Mouse (Mus musculus): Measurements from ENCODE around the gene Mtmr12. TPM values are rescaled to one million over a fixed set of nuclear protein-coding genes. Genes with fewer than 3 reads are reported as not detected.

The Mtmr12 gene
- polyA plus RNA-seq, 1 experiment = 30.5 TPM

GRCm38 (mm10) chr15:12232429-12232828 lies 27.6 kb downstream of the Mtmr12 start:
- TF ChIP-seq CTCF (IDR thresholded peaks at IDR 0.05; ENCODE audit: extremely low read depth, insufficient read depth, low read length) (no peak), POLR2A (IDR thresholded peaks at IDR 0.05; ENCODE audit: extremely low read depth, insufficient read depth, low read length) (no peak)
- Histone ChIP-seq H3K4me3 (ENCODE audit: insufficient read depth, low read length) (no peak overlapping the region), H3K27ac (ENCODE audit: insufficient read depth, low read length) (no peak overlapping the region), H3K4me1 (ENCODE audit: control insufficient read depth, insufficient read depth, low read length) (peaks cover 17% of the 10 kb centered on the region)

- H3K27ac ChIP-seq (ENCODE audit: insufficient read depth, low read length) = peak overlapping the region; percentile 33
These were observed 28.2 kb downstream of the Mtmr12 start for GRCm38 (mm10) chr15:12233021-12233420.

GRCm38 (mm10) chr15:12235559-12235958 lies 30.7 kb downstream of the Mtmr12 start:
- Histone ChIP-seq H3K4me3 (ENCODE audit: insufficient read depth, low read length) (no peak overlapping the region), H3K27ac (ENCODE audit: insufficient read depth, low read length) (no peak overlapping the region), H3K4me1 (ENCODE audit: control insufficient read depth, insufficient read depth, low read length) (peaks cover 11% of the 10 kb centered on the region)
- TF ChIP-seq CTCF (IDR thresholded peaks at IDR 0.05; ENCODE audit: extremely low read depth, insufficient read depth, low read length) = no peak
- no peak for TF ChIP-seq POLR2A (IDR thresholded peaks at IDR 0.05; ENCODE audit: extremely low read depth, insufficient read depth, low read length)

More at GRCm38 (mm10) chr15:12233021-12233420, 28.2 kb downstream of the Mtmr12 start:
- Histone ChIP-seq H3K4me3 (ENCODE audit: insufficient read depth, low read length) (no peak overlapping the region), H3K4me1 (ENCODE audit: control insufficient read depth, insufficient read depth, low read length) (peaks cover 15% of the 10 kb centered on the region)
- TF ChIP-seq POLR2A (IDR thresholded peaks at IDR 0.05; ENCODE audit: extremely low read depth, insufficient read depth, low read length) = no peak

DNA sequence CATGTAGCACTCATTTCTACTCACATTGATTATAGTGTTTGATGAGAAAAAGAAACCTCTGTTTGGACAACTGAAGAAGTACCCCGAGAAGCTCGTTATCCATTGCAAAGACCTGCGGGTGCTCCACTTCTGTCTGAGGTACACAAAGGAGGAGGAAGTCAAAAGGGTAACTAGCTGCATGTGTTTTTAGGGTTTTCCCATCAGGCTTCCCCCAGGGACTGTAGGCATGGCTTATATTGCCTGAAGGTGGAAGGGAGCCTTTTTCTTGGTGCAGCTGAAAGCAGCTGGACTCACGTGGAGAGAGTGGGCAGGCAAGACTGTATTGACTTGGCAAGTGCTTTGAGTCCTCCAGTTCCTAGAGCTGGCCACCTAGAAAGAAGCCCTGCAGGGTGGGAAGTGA lies 31.2 kb downstream of the Mtmr12 start:
- H3K4me3 ChIP-seq (ENCODE audit: insufficient read depth, low read length) = no peak overlapping the region
- TF ChIP-seq POLR2A (IDR thresholded peaks at IDR 0.05; ENCODE audit: extremely low read depth, insufficient read depth, low read length) (no peak), CTCF (IDR thresholded peaks at IDR 0.05; ENCODE audit: extremely low read depth, insufficient read depth, low read length) (no peak)
- no peak overlapping the region for H3K27ac ChIP-seq (ENCODE audit: insufficient read depth, low read length)
- peaks cover 11% of the 10 kb centered on the region for H3K4me1 ChIP-seq (ENCODE audit: control insufficient read depth, insufficient read depth, low read length)

DNA sequence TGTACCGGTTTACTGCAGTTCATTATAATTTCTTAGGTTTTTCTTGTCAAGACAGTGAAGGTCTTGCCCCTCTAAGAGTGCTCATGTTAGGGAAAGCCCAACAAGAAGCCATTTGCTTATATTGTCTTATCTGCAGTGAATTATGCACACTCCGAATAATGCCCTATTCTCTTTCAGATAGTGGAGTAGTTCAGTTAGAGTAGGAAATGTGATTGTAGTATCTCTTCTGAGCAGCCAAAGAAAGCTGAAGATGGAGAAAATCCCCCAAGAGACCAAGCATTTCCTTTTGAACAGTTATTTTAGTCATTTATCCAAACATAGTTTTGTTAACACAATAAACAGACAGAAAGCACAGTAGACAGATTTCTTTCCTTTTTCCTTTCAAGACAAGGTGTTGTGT lies 32.1 kb downstream of the Mtmr12 start:
- no peak overlapping the region for H3K4me3 ChIP-seq (ENCODE audit: insufficient read depth, low read length)
- peaks cover 11% of the 10 kb centered on the region for H3K4me1 ChIP-seq (ENCODE audit: control insufficient read depth, insufficient read depth, low read length)
- H3K27ac ChIP-seq (ENCODE audit: insufficient read depth, low read length) = no peak overlapping the region
- TF ChIP-seq CTCF (IDR thresholded peaks at IDR 0.05; ENCODE audit: extremely low read depth, insufficient read depth, low read length) (no peak), POLR2A (IDR thresholded peaks at IDR 0.05; ENCODE audit: extremely low read depth, insufficient read depth, low read length) (no peak)

GRCm38 (mm10) chr15:12237539-12237938 lies 32.7 kb downstream of the Mtmr12 start:
- H3K27ac ChIP-seq (ENCODE audit: insufficient read depth, low read length) = no peak overlapping the region
- H3K4me1 ChIP-seq (ENCODE audit: control insufficient read depth, insufficient read depth, low read length) = peaks cover 11% of the 10 kb centered on the region
- H3K4me3 ChIP-seq (ENCODE audit: insufficient read depth, low read length) = no peak overlapping the region
- TF ChIP-seq CTCF (IDR thresholded peaks at IDR 0.05; ENCODE audit: extremely low read depth, insufficient read depth, low read length) = no peak
- no peak for TF ChIP-seq POLR2A (IDR thresholded peaks at IDR 0.05; ENCODE audit: extremely low read depth, insufficient read depth, low read length)

- H3K27ac ChIP-seq (ENCODE audit: insufficient read depth, low read length) = no peak overlapping the region
- H3K4me1 ChIP-seq (ENCODE audit: control insufficient read depth, insufficient read depth, low read length) = peaks cover 7% of the 10 kb centered on the region
- no peak overlapping the region for H3K4me3 ChIP-seq (ENCODE audit: insufficient read depth, low read length)
- TF ChIP-seq POLR2A (IDR thresholded peaks at IDR 0.05; ENCODE audit: extremely low read depth, insufficient read depth, low read length) (no peak), CTCF (IDR thresholded peaks at IDR 0.05; ENCODE audit: extremely low read depth, insufficient read depth, low read length) (no peak)
These were observed 33.5 kb downstream of the Mtmr12 start for GRCm38 (mm10) chr15:12238337-12238736.

DNA sequence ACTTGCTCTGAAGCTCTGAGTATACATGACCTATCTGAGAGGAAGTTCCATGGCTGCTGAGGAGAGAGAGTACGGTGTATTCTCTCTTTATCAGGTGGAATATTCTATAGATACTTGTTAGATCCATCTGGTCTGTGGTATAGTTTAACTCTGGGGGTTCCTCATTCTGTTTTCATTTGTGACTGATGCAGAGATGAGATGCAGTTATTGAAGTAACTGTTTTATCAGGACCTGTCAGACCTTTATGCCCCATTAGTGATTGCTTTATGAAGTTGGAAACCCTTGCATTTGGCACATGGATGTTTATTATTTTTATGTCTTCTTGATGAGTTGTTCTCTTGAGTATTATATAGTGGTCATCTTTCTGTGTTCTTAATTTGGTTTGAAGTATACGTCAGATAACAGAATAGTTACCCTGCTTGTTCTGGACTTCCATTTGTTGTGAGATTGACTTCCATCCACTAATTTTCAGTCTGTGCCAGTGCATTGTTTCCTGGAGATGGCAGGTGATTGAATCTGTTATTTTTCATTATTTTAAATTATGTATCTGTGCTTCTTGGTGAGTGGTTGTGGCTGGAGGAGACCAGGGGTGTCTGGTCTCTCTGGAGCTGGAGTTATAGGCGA lies 36.0 kb downstream of the Mtmr12 start:
- Histone ChIP-seq H3K27ac (ENCODE audit: insufficient read depth, low read length) (no peak overlapping the region), H3K4me3 (ENCODE audit: insufficient read depth, low read length) (no peak overlapping the region), H3K4me1 (ENCODE audit: control insufficient read depth, insufficient read depth, low read length) (peaks cover 14% of the 10 kb centered on the region)
- TF ChIP-seq CTCF (IDR thresholded peaks at IDR 0.05; ENCODE audit: extremely low read depth, insufficient read depth, low read length) = no peak
- TF ChIP-seq POLR2A (IDR thresholded peaks at IDR 0.05; ENCODE audit: extremely low read depth, insufficient read depth, low read length) = no peak

- Histone ChIP-seq H3K4me1 (ENCODE audit: control insufficient read depth, insufficient read depth, low read length) (peaks cover 20% of the 10 kb centered on the region), H3K4me3 (ENCODE audit: insufficient read depth, low read length) (no peak overlapping the region), H3K27ac (ENCODE audit: insufficient read depth, low read length) (peak overlapping the region; percentile 0; the same call in 1 of the 2 replicates)
- TF ChIP-seq POLR2A (IDR thresholded peaks at IDR 0.05; ENCODE audit: extremely low read depth, insufficient read depth, low read length) (no peak), CTCF (IDR thresholded peaks at IDR 0.05; ENCODE audit: extremely low read depth, insufficient read depth, low read length) (no peak)
These were observed 39.0 kb downstream of the Mtmr12 start for GRCm38 (mm10) chr15:12243792-12244191.

DNA sequence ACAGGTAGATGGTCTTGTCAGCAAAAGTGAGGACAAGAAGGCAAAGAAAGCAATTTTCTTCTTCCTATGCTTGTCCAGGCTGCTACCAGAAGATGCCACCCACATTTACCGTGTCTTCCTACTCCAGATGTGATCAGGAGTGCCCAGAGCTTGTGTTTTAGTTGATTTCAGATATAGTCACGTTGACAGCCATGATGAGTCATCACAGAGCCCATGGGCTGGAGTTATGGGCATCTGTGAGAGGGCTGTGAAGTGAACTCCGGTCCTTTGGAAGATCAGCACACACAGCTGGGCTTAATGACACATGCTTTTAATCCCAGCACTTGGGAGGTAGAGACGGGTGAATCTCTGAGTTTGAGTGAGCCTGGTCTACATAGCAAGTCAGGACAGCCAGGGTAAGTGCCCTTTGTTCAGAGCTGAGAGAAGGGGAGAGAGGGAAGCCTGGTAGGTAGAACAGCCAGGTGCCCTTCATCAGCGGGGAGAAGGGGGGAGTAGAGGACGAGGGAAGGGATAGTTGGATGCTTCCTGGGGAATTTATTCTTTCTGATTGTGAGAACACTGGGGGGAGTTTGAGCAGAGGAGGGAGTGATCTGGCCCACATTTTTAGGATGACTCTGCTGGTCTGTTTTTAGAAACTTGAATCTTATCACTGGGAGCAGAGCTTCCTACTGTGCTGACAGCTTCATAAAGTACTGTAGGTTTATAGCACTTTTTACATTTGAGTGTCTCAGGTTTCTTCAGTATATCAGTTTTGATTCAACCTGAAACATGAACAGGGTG lies 40.9 kb downstream of the Mtmr12 start:
- TF ChIP-seq POLR2A (IDR thresholded peaks at IDR 0.05; ENCODE audit: extremely low read depth, insufficient read depth, low read length) (no peak), CTCF (IDR thresholded peaks at IDR 0.05; ENCODE audit: extremely low read depth, insufficient read depth, low read length) (no peak)
- Histone ChIP-seq H3K4me3 (ENCODE audit: insufficient read depth, low read length) (no peak overlapping the region), H3K27ac (ENCODE audit: insufficient read depth, low read length) (peak overlapping the region; percentile 87), H3K4me1 (ENCODE audit: control insufficient read depth, insufficient read depth, low read length) (peaks cover 20% of the 10 kb centered on the region)

Measured in cortical plate, adult 2 months (tissue).